Mouse (Mus musculus) kidney, postnatal 14 days (tissue): ENCODE measurements around the gene Elmod2.

ENCODE experiments used
- DNase-seq: peaks from one replicate; pipeline ENCODE4 v3.0.0; 2022; ENCODE audit warnings: mixed read lengths

Gene Elmod2

DNA sequence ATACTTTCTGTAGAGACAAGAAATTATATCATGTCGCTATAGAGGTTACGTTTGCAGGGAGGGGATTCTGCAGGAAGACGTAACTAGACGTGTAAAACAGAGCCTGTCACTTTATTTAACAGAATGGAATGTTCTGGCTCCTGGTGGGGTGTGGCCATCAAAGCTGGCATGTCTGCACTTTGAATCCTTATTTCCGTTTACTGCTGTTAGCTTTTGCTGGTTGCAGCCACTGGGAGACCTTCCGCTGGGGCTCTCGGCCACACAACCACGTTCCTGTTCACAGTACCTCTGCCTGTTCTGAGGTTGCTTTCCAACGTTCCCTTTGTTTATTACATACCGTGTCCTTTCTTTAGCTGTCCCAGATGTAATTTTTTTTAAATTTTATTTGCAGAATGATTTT lies 59.8 kb downstream of the Elmod2 start:
- DNase-seq = no peak

DNA sequence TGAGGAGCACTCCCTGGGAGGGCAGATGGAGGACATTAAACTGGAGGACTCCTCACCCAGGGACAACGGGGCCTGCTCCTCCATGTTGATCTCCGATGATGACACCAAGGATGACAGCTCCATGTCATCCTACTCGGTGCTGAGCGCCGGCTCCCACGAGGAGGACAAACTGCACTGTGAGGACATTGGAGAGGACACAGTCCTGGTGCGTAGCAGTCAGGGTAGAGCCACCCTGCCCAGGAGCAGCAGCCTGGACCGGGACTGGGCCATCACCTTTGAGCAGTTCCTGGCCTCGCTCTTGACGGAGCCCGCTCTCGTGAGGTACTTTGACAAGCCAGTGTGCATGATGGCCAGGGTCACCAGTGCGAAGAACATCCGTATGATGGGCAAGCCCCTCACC lies 61.1 kb downstream of the Elmod2 start:
- no peak for DNase-seq
